Mouse (Mus musculus): Measurements from ENCODE around the gene Mt2. TPM values are rescaled to one million over a fixed set of nuclear protein-coding genes. Genes with fewer than 3 reads are reported as not detected.

Mt2 gene
- polyA plus RNA-seq, 1 experiment from 2014 or later, result 40.6 TPM

GRCm38 (mm10) chr8:94189275-94190031, 17.0 kb downstream of the Mt2 start:
- Histone ChIP-seq H3K36me3 (ENCODE audit: control insufficient read depth, insufficient read depth, low read length) (no peaks in the 10 kb centered on the region), H3K27ac (ENCODE audit: low read length) (no peak overlapping the region), H3K27me3 (ENCODE audit: control insufficient read depth, insufficient read depth, low read depth, low read length) (peaks cover 25% of the 10 kb centered on the region), H3K4me2 (ENCODE audit: low read depth, low read length) (no peak overlapping the region), H3K4me3 (ENCODE audit: low read length) (no peak overlapping the region), H3K9ac (ENCODE audit: low read length) (no peak overlapping the region), H3K4me1 (replicated peaks; ENCODE audit: control insufficient read depth, insufficient read depth, low read length) (peaks cover 9% of the 10 kb centered on the region), H3K9me3 (ENCODE audit: control insufficient read depth, low read length) (no peaks in the 10 kb centered on the region)
- ATAC-seq (ENCODE audit: low read depth), result no peak
- 58% methylated on average over 13 of the region's 13 CpGs for WGBS

GRCm38 (mm10) chr8:94191101-94191691, 18.7 kb downstream of the Mt2 start:
- Histone ChIP-seq H3K9ac (ENCODE audit: low read length) (peak overlapping the region; percentile 16; the same call in 1 of the 2 replicates), H3K4me1 (replicated peaks; ENCODE audit: control insufficient read depth, insufficient read depth, low read length) (peaks cover 6% of the 10 kb centered on the region), H3K27ac (ENCODE audit: low read length) (no peak overlapping the region), H3K9me3 (ENCODE audit: control insufficient read depth, low read length) (no peaks in the 10 kb centered on the region), H3K4me2 (ENCODE audit: low read depth, low read length) (peak overlapping the region; percentile 59), H3K27me3 (ENCODE audit: control insufficient read depth, insufficient read depth, low read depth, low read length) (peaks cover 12% of the 10 kb centered on the region), H3K36me3 (ENCODE audit: control insufficient read depth, insufficient read depth, low read length) (no peaks in the 10 kb centered on the region), H3K4me3 (ENCODE audit: low read length) (peak overlapping the region; percentile 32)
- peak; percentile 71 for ATAC-seq (ENCODE audit: low read depth)
- 18% methylated on average over 21 of the region's 21 CpGs for WGBS

- no peak overlapping the region for H3K4me3 ChIP-seq (ENCODE audit: low read length)
Observed at GRCm38 (mm10) chr8:94192926-94193325, 20.5 kb downstream of the Mt2 start.

DNA sequence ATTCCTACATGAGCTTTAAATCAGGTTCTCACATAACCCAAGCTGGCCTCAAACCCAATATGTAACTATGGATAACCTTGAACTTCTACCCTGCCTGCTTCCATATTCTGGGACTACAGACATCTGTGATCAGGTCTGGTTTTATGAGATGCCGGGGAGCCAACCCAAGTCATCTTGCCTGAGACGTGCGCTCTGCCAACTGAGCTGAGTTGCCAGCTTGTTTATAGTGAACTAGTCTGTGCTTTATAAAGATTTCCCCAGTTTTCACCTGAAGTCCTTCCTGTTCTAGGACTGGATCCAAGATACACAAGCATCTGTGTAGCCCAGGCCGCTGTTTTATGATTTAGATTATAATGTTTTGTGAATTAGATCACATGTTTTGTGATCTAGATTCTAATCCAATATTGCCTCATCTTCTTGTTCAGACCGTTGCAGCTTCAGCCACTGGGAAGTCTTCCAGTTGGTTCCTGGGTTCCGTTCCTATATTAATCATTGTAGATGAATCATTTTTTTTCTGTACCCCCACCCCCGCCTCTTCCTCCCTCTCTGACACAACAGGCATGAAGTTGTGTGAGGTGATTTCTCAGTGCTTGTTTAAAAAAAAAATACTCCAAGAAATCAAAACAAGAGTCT, 22.2 kb downstream of the Mt2 start:
- no peaks in the 10 kb centered on the region for H3K36me3 ChIP-seq (ENCODE audit: control insufficient read depth, insufficient read depth, low read length)
- H3K9ac ChIP-seq (ENCODE audit: low read length), result no peak overlapping the region
- H3K4me3 ChIP-seq (ENCODE audit: low read length), result no peak overlapping the region
- peaks cover 4% of the 10 kb centered on the region; the same call in 1 of the 2 replicates for H3K4me1 ChIP-seq (replicated peaks; ENCODE audit: control insufficient read depth, insufficient read depth, low read length)
- 74% methylated on average over 7 of the region's 7 CpGs for WGBS
- ATAC-seq (ENCODE audit: low read depth), result no peak
- H3K4me2 ChIP-seq (ENCODE audit: low read depth, low read length), result no peak overlapping the region
- no peaks in the 10 kb centered on the region for H3K9me3 ChIP-seq (ENCODE audit: control insufficient read depth, low read length)
- H3K27me3 ChIP-seq (ENCODE audit: control insufficient read depth, insufficient read depth, low read depth, low read length), result no peaks in the 10 kb centered on the region
- no peak overlapping the region for H3K27ac ChIP-seq (ENCODE audit: low read length)

More at GRCm38 (mm10) chr8:94192926-94193325, 20.5 kb downstream of the Mt2 start:
- Histone ChIP-seq H3K9me3 (ENCODE audit: control insufficient read depth, low read length) (no peaks in the 10 kb centered on the region), H3K36me3 (ENCODE audit: control insufficient read depth, insufficient read depth, low read length) (no peaks in the 10 kb centered on the region), H3K27me3 (ENCODE audit: control insufficient read depth, insufficient read depth, low read depth, low read length) (no peaks in the 10 kb centered on the region), H3K4me2 (ENCODE audit: low read depth, low read length) (no peak overlapping the region), H3K4me1 (replicated peaks; ENCODE audit: control insufficient read depth, insufficient read depth, low read length) (peaks cover 2% of the 10 kb centered on the region; the same call in 1 of the 2 replicates), H3K27ac (ENCODE audit: low read length) (no peak overlapping the region), H3K9ac (ENCODE audit: low read length) (no peak overlapping the region)
- no peak for ATAC-seq (ENCODE audit: low read depth)
- WGBS, result 48% methylated on average over 1 of the region's 1 CpGs

DNA sequence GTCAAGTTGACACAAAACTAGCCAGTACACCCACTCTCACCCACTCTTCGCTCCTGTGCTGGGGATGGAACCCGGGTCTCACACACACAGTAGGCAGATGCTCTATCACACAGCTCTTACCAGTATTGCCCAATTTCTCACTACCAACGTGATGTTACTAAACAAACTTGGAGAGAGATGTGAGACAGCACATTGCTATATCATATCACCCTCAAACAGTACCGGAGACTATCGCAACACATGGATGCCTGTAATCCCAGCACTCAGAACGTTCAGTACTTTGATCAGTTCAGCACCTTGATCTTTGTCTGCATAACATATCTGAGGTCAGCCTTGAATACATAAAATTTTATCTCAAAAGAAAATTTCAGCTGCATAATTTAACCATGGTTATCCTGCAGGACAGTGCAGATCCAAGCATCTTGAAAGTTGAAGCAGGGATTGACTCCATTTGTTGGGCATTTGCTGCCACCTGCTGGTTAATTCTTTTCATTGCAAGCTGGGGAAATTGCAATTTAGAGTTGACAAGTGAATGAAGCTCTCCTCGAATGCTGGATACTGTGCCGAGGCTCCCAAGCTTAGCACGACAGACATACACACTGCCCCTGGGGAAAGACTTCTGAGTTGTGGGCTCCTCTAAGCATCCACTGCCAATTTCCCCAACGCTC, 26.9 kb downstream of the Mt2 start:
- Histone ChIP-seq H3K9ac (ENCODE audit: low read length) (0 out of 2 replicates have a peak overlapping the region, but pooled peaks have one; percentile 39), H3K4me2 (ENCODE audit: low read depth, low read length) (peak overlapping the region; percentile 37), H3K4me3 (ENCODE audit: low read length) (no peak overlapping the region), H3K36me3 (ENCODE audit: control insufficient read depth, insufficient read depth, low read length) (no peaks in the 10 kb centered on the region), H3K27ac (ENCODE audit: low read length) (no peak overlapping the region), H3K27me3 (ENCODE audit: control insufficient read depth, insufficient read depth, low read depth, low read length) (no peaks in the 10 kb centered on the region), H3K4me1 (replicated peaks; ENCODE audit: control insufficient read depth, insufficient read depth, low read length) (0 out of 2 replicates have a peak, but pooled peaks cover 2% of the 10 kb centered on the region), H3K9me3 (ENCODE audit: control insufficient read depth, low read length) (no peaks in the 10 kb centered on the region)
- WGBS, result 43% methylated on average over 10 of the region's 10 CpGs
- ATAC-seq (ENCODE audit: low read depth), result peak; percentile 70

- WGBS, result 44% methylated on average over 3 of the region's 3 CpGs
- ATAC-seq (ENCODE audit: low read depth), result peak; percentile 62; the same call in 1 of the 2 replicates
- no peaks in the 10 kb centered on the region for H3K27me3 ChIP-seq (ENCODE audit: control insufficient read depth, insufficient read depth, low read depth, low read length)
Observed at GRCm38 (mm10) chr8:94204043-94204442, 31.6 kb downstream of the Mt2 start.

DNA sequence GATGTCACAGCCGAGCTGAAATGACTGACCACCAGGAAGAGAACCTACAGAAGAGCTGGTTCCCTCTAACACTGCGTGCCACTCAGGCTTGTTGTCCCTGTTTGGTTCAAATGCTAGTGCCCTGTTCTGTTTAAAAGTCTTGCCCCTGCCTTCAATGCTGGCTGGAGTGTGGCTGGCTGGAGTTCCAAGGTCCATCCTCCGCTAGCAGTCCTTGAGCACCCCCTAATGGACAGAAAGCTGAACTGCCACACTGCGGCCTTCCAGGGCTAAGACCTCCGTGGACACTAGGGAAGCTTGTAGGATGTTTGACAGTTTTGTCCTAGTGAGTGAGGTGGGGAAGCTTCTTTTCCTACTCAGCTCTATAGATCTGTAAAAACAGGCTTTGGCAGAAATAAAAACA, 33.3 kb downstream of the Mt2 start:
- H3K4me1 ChIP-seq (replicated peaks; ENCODE audit: control insufficient read depth, insufficient read depth, low read length), result no peaks in the 10 kb centered on the region
- H3K4me2 ChIP-seq (ENCODE audit: low read depth, low read length), result no peak overlapping the region
- no peak overlapping the region for H3K9ac ChIP-seq (ENCODE audit: low read length)
- no peaks in the 10 kb centered on the region for H3K36me3 ChIP-seq (ENCODE audit: control insufficient read depth, insufficient read depth, low read length)
- peak; percentile 72 for ATAC-seq (ENCODE audit: low read depth)
- no peaks in the 10 kb centered on the region for H3K27me3 ChIP-seq (ENCODE audit: control insufficient read depth, insufficient read depth, low read depth, low read length)
- H3K4me3 ChIP-seq (ENCODE audit: low read length), result no peak overlapping the region
- WGBS, result 14% methylated on average over 5 of the region's 5 CpGs
- no peak overlapping the region for H3K27ac ChIP-seq (ENCODE audit: low read length)
- H3K9me3 ChIP-seq (ENCODE audit: control insufficient read depth, low read length), result no peaks in the 10 kb centered on the region

More at GRCm38 (mm10) chr8:94204043-94204442, 31.6 kb downstream of the Mt2 start:
- H3K4me3 ChIP-seq (ENCODE audit: low read length), result no peak overlapping the region
- no peak overlapping the region for H3K9ac ChIP-seq (ENCODE audit: low read length)
- H3K9me3 ChIP-seq (ENCODE audit: control insufficient read depth, low read length), result no peaks in the 10 kb centered on the region
- H3K27ac ChIP-seq (ENCODE audit: low read length), result peak overlapping the region; percentile 87
- H3K4me2 ChIP-seq (ENCODE audit: low read depth, low read length), result no peak overlapping the region
- 0 out of 2 replicates have a peak, but pooled peaks cover 2% of the 10 kb centered on the region for H3K4me1 ChIP-seq (replicated peaks; ENCODE audit: control insufficient read depth, insufficient read depth, low read length)
- no peaks in the 10 kb centered on the region for H3K36me3 ChIP-seq (ENCODE audit: control insufficient read depth, insufficient read depth, low read length)

DNA sequence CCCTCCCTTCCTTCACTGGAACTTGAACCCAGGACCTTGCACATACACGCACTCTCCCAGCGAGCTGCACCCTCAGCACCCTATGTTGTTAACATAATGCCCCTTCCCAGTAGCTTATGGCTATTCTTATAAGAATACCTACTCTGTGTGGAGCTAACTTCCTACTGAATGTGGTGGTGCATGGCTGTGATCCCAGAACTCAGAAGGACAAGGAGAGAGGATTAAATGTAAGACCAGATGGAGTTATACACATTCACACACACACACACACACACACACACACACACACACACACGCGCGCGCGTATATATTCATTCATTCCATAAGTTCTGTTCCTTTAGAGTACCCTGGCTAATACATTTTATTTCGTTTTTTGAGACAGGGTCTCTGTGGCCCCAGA, 33.8 kb downstream of the Mt2 start:
- Histone ChIP-seq H3K27ac (ENCODE audit: low read length) (no peak overlapping the region), H3K4me2 (ENCODE audit: low read depth, low read length) (no peak overlapping the region), H3K9ac (ENCODE audit: low read length) (no peak overlapping the region), H3K9me3 (ENCODE audit: control insufficient read depth, low read length) (no peaks in the 10 kb centered on the region), H3K4me3 (ENCODE audit: low read length) (no peak overlapping the region), H3K36me3 (ENCODE audit: control insufficient read depth, insufficient read depth, low read length) (no peaks in the 10 kb centered on the region), H3K4me1 (replicated peaks; ENCODE audit: control insufficient read depth, insufficient read depth, low read length) (no peaks in the 10 kb centered on the region), H3K27me3 (ENCODE audit: control insufficient read depth, insufficient read depth, low read depth, low read length) (no peaks in the 10 kb centered on the region)
- 84% methylated on average over 8 of the region's 8 CpGs for WGBS
- no peak for ATAC-seq (ENCODE audit: low read depth)

DNA sequence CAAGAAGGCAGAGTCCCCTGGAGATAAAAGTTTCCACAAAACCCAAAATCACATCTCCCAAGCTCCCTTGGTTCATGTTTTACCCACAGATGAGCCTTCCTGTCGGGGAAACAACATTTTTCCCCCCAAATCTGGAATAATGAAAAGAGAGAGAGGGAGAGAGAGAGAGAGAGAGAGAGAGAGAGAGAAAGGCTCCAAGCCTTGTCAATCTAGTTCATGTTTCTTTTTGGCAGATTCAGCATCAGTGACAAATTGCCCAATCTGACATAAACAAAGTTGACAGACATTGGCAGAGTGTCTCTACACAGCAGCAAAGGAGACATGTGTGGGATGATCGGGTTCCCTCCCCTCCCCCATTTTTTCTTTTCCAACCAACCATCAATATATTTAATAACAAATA, 35.0 kb downstream of the Mt2 start:
- H3K4me2 ChIP-seq (ENCODE audit: low read depth, low read length), result no peak overlapping the region
- no peak overlapping the region for H3K4me3 ChIP-seq (ENCODE audit: low read length)
- no peaks in the 10 kb centered on the region for H3K9me3 ChIP-seq (ENCODE audit: control insufficient read depth, low read length)
- H3K27me3 ChIP-seq (ENCODE audit: control insufficient read depth, insufficient read depth, low read depth, low read length), result no peaks in the 10 kb centered on the region
- WGBS, result 52% methylated on average over 2 of the region's 2 CpGs
- H3K9ac ChIP-seq (ENCODE audit: low read length), result no peak overlapping the region
- H3K27ac ChIP-seq (ENCODE audit: low read length), result no peak overlapping the region
- ATAC-seq (ENCODE audit: low read depth), result no peak
- no peaks in the 10 kb centered on the region for H3K4me1 ChIP-seq (replicated peaks; ENCODE audit: control insufficient read depth, insufficient read depth, low read length)
- no peaks in the 10 kb centered on the region for H3K36me3 ChIP-seq (ENCODE audit: control insufficient read depth, insufficient read depth, low read length)
